In the genomic region with DNA sequence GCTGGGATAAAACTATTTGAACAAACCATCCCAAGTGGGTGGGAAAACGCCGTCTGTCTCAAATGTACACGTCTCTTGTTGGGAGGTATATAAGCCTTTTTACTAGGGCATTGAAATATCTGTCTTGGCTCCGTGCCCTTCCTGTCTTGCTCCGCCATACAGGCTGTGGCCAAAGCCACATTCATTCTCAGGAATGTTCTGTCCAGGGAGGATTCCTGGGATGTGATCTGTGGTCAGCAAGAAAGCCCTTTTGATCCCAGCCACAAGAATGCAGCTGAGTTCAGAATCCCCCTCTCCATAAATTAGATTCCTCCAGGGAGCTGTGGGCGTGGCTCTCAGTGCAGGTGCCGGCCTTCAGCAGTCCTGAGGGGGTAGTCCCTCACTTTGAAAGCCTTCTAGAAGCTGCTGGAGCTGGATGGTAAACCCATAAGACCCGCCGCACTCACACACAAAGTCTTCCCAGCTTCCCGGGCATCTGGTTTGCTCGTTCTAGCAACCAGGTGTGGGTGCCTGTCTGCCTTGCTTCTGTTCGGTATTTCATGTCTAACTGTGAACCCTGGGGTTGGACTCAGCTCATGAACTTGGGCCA, we compare ENCODE assay signal across 11 mouse cellular contexts.
DNase-seq lines count a peak whose midpoint lies in the region; ATAC-seq and TF ChIP-seq lines count a peak whose summit lies in the region.
"Had no signal": no experiment of that assay in that cellular context is flagged by ENCODE, and none has a peak within 500 bp of the region (broad histone marks: within the 10 kb centered on the region; RNA-seq: fewer than 3 reads in every experiment).

No protein-coding gene starts in this region.

- no peak overlapping the region for H3ac ChIP-seq in myocyte (ENCODE audit: control insufficient read depth, insufficient read length)

- H3K27me3 ChIP-seq in kidney, embryonic 15.5 days = no peaks in the 10 kb centered on the region
- H3K27me3 ChIP-seq in midbrain, embryonic 11.5 days (ENCODE audit: control insufficient read depth, insufficient read depth, low read length) = no peaks in the 10 kb centered on the region
- peaks cover 59% of the 10 kb centered on the region for H3K27me3 ChIP-seq in midbrain, embryonic 10.5 days (ENCODE audit: low read depth, poor library complexity, severe bottlenecking)
- peaks cover 49% of the 10 kb centered on the region for H3K27me3 ChIP-seq in embryonic facial prominence, embryonic 10.5 days (replicated peaks; ENCODE audit: low read depth, poor library complexity, severe bottlenecking)
- no peaks in the 10 kb centered on the region for H3K27me3 ChIP-seq in myocyte (ENCODE audit: control insufficient read depth, insufficient read depth, insufficient read length)

- H3K9me3 ChIP-seq in kidney, embryonic 15.5 days (replicated peaks) = no peaks in the 10 kb centered on the region
- H3K9me3 ChIP-seq in midbrain, embryonic 11.5 days (ENCODE audit: control insufficient read depth, low read length) = no peaks in the 10 kb centered on the region
- H3K9me3 ChIP-seq in midbrain, embryonic 10.5 days (replicated peaks) = no peaks in the 10 kb centered on the region
- no peaks in the 10 kb centered on the region for H3K9me3 ChIP-seq in embryonic facial prominence, embryonic 10.5 days

- no peak overlapping the region for H3K4me2 ChIP-seq in kidney, embryonic 15.5 days
- no peak overlapping the region for H3K4me2 ChIP-seq in midbrain, embryonic 11.5 days
- peak overlapping the region; percentile 76 for H3K4me2 ChIP-seq in myocyte (ENCODE audit: low read depth)

- H3K27ac ChIP-seq in kidney, embryonic 15.5 days = no peak overlapping the region
- no peak overlapping the region for H3K27ac ChIP-seq in midbrain, embryonic 11.5 days (ENCODE audit: low read depth, low read length)
- no peak overlapping the region for H3K27ac ChIP-seq in midbrain, embryonic 10.5 days (replicated peaks)
- H3K27ac ChIP-seq in embryonic facial prominence, embryonic 10.5 days (replicated peaks) = no peak overlapping the region

- no peak overlapping the region for H3K9ac ChIP-seq in kidney, embryonic 15.5 days
- H3K9ac ChIP-seq in midbrain, embryonic 11.5 days (ENCODE audit: low read length) = no peak overlapping the region
- H3K9ac ChIP-seq: forebrain, postnatal 0 days had no signal

- WGBS in kidney, embryonic 15.5 days = 51% methylated on average over 12 of the region's 12 CpGs
- 66% methylated on average over 12 of the region's 12 CpGs for WGBS in midbrain, embryonic 11.5 days
- WGBS in midbrain, embryonic 10.5 days = 70% methylated on average over 12 of the region's 12 CpGs
- 73% methylated on average over 12 of the region's 12 CpGs for WGBS in embryonic facial prominence, embryonic 10.5 days

- DNase-seq in kidney, postnatal 36 days = no peak
- DNase-seq in midbrain, embryonic 11.5 days (ENCODE audit: low spot score, missing footprints) = peak; percentile 65
- no peak for DNase-seq in midbrain, embryonic 10.5 days (ENCODE audit: low spot score)
- peak; percentile 8 for DNase-seq in embryonic facial prominence, embryonic 10.5 days (ENCODE audit: low spot score)
- no peak for DNase-seq in cerebellum, adult 8-10 months
- DNase-seq: cerebellum, adult 9-11 months; forebrain, postnatal 0 days; right cerebral cortex, postnatal 25 days had no signal

- TF ChIP-seq POLR2A in myocyte (IDR thresholded peaks at IDR 0.05; ENCODE audit: insufficient read length, low read depth) = no peak

- H3K79me2 ChIP-seq in myocyte (ENCODE audit: control insufficient read depth, insufficient read depth) = no peaks in the 10 kb centered on the region

- H3K36me3 ChIP-seq in kidney, embryonic 15.5 days = no peaks in the 10 kb centered on the region
- H3K36me3 ChIP-seq in midbrain, embryonic 11.5 days (ENCODE audit: control insufficient read depth, insufficient read depth, low read length) = no peaks in the 10 kb centered on the region
- H3K36me3 ChIP-seq in midbrain, embryonic 10.5 days = no peaks in the 10 kb centered on the region
- H3K36me3 ChIP-seq in embryonic facial prominence, embryonic 10.5 days (replicated peaks) = no peaks in the 10 kb centered on the region
- H3K36me3 ChIP-seq in myocyte (ENCODE audit: control insufficient read depth, insufficient read depth) = no peaks in the 10 kb centered on the region

- peak; percentile 36; the same call in 1 of the 2 replicates for ATAC-seq in kidney, embryonic 15.5 days (replicated peaks; ENCODE audit: low FRiP score)
- no peak for ATAC-seq in midbrain, embryonic 11.5 days (ENCODE audit: low FRiP score)
- ATAC-seq: forebrain, postnatal 0 days; hindbrain, embryonic 16.5 days had no signal

- no peak overlapping the region for H3K4me3 ChIP-seq in kidney, embryonic 15.5 days (replicated peaks)
- H3K4me3 ChIP-seq in midbrain, embryonic 11.5 days (ENCODE audit: low read depth, low read length) = no peak overlapping the region
- no peak overlapping the region for H3K4me3 ChIP-seq in midbrain, embryonic 10.5 days
- H3K4me3 ChIP-seq in embryonic facial prominence, embryonic 10.5 days = no peak overlapping the region
- H3K4me3 ChIP-seq in myocyte = no peak overlapping the region

- H3K4me1 ChIP-seq in kidney, embryonic 15.5 days = peaks cover 11% of the 10 kb centered on the region; the same call in 1 of the 2 replicates
- no peaks in the 10 kb centered on the region for H3K4me1 ChIP-seq in midbrain, embryonic 11.5 days (ENCODE audit: control insufficient read depth, insufficient read depth, low read length)
- H3K4me1 ChIP-seq in midbrain, embryonic 10.5 days = peaks cover 7% of the 10 kb centered on the region
- peaks cover 10% of the 10 kb centered on the region; the same call in 1 of the 2 replicates for H3K4me1 ChIP-seq in embryonic facial prominence, embryonic 10.5 days

TF ChIP-seq in myocyte, 11 proteins besides CTCF, POLR2A, EP300 and RAD21:
- TF ChIP-seq MYOG (IDR thresholded peaks at IDR 0.05; ENCODE audit: control insufficient read depth in 1 of 3, insufficient read depth in 1 of 3, insufficient read length in 2 of 3, low read depth in 2 of 3) = peak in 1 of 3 experiments; percentile 6
- TF ChIP-seq TCF3 (IDR thresholded peaks at IDR 0.05; ENCODE audit: insufficient read length, low read depth) = no peak

Comparison
In these comparisons a context has a peak if more than half of its experiments do, and no peak if none do; other contexts are left out.
1. DNase-seq: peak in midbrain, embryonic 11.5 days (single experiment) and embryonic facial prominence, embryonic 10.5 days (single experiment); none in kidney, postnatal 36 days (0 of 2), midbrain, embryonic 10.5 days (single experiment) and cerebellum, adult 8-10 months (single experiment).